Mouse (Mus musculus) gastrocnemius, postnatal 25 days (tissue): ENCODE data around the gene Cdc42bpg. TPM values are rescaled to one million over a fixed set of nuclear protein-coding genes. Genes with fewer than 3 reads are reported as not detected.
A peak's percentile ranks its signal among the peaks of the same experiment; 100 is the strongest.
"Not testable (repeated sequence)": the region's sequence is repeated elsewhere in the genome, so short reads cannot be mapped to it uniquely, and the experiment has no call there.

Source experiments
- DNase-seq: peaks from one replicate; pipeline ENCODE4 v3.0.0; 2022
- total RNA-seq, 2 experiments: library from RNA; stranded (reverse); gene quantifications; 1 replicate in 1 of 2; 2 replicates in 1 of 2; pipeline ENCODE4 v1.2.3; 2021

Gene Cdc42bpg
- total RNA-seq, 2 experiments from 2014 or later, result 4.0 to 5.1 TPM

DNA sequence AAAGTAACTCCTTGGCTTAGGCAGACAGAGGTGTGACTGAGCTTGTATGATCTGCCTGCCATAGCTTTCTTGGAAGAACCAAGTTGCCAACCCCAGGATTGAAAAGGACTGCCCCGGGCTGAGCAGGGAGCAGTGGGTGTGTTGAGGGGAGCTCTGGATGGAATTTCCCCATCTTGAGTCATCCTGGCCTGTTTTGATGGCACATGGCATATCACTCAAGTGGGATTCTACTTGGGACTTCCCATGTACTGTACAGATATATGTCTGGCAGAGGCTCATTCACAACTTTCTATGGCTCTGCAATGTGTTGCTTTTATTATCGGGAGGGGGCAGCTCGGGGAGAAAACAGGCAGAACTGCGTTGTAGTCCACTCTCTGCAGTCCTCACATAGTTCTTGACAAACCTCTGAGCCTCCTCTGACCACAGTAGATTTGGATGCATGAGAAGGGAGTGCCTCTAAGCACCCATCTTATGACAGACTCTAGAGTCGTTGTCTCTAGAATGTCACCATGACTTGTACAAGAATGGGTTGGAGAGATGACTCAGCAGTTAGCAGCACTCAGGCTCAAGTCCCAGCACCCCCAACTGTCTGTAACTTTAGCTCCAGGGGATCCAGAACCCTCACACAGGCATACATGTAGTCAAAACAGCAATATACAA is 9.6 kb upstream of the Cdc42bpg start:
- no peak for DNase-seq

DNA sequence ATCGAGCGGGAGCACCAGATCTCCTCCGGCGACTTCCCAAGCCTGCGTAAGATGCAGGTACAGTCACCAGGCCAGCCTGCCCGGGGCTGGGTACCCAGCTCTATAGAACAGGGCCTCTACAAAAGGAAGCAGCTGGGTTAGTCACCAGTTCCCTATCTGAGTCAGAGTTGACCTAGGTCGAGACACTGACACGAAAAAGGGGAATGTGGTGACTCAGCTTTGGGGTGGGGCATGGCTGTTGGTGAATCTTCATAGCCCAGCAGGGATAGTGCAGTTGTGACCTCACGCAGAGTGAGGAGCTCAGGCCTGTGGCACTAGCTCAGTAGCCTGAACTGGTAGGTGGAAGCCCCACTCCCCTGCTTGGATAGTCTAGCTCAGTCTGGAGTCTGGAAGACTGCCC is 8.6 kb upstream of the Cdc42bpg start:
- peak; percentile 76 for DNase-seq

DNA sequence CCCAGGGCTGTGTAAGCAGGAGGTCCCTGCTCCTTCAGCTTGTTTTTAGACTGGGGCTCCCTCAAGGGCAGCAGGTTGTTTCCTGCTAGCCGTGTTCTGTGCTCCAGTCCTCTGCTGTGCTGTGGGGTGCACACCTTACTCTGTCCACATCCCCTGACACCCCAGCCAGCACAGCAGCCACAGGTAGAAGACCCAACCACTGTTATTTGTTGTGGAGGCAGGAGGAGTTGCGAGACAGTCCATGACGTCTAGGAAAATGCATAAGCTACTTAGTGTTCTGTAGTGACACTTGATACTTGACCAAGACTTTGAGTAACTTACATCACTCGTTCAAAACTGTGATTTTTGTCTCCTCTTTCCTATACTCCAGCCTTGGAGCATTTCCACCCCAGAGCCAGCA is 7.3 kb upstream of the Cdc42bpg start:
- DNase-seq, result no peak

DNA sequence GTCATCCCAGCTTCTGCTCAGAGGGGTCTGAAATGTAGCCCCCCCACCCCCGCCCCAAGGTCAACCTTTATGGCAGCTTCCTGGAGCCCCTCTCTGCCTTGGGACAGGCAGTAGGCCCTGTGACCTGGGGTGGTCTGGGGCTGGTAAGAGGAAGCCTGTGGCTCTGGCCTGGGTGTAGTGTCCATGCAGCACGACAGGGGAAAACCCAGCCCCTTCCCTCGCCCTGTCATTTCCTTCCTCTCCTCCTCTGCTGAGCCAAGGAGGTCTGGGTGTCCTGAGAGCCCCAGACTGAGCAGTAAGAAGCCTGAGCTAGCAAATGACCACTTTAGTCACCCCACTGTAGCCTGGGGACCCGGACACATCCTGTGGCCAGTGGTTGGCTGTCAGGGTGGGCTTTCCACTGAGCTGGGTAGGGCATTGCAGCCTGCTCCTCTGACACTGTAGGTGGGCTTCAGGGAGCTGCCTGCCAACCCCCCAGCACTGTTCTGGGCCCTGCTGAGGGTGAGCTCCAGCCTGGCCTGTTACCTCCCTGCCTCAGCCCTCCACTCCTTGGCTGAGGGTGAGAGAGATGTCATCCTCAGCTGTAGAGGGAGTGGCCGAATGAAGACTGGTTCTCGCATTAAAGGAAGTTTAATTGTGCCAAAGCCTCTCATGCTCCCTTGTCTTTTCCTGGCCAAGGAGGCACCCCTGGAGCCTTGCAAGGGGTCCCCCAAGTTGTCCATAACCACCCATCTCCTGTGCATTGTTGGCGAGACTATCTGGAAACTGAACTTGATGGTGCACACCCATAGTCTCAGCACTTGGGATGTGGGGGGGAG is 6.6 kb upstream of the Cdc42bpg start:
- DNase-seq, result peak; percentile 46

DNA sequence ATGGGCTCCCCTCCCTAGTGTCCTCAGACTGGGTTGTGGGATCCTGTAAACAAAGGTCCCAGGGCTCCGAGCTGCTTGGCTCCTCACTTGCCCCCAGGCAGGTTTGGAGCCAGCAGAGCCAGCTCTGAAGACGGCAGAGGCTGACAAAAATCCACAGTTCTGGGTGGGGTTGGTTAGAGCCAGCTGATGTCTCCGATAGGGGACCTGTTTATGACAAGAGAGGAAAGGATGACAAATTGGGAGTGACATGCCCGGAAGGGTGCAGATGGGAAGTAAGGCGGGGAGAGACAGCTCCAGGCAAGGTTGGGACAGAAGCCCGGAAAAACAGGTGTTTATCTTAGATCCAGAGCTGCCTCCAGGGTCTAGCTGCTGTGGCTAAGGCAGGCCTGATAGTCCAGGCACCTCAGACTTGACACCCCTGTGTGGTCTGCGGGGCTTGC is 5.8 kb upstream of the Cdc42bpg start:
- peak; percentile 58 for DNase-seq

DNA sequence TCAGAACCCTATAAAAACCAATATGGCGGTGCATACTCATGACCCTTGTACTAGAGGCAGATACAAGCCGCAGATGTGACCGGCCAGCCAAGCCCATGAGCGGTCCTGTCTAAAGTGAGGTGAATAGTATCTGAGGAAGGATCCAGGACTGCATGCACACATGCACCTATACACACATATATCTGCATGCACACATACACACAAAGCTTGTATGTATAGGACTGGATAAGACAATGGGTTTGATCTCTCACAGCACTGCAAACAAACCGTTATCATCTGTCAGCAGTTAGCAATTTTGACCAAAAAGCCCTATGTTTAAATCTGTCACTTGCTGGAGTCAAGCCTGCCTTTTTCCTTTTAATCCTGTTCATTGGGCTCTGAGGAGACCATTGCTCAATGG is 4.1 kb upstream of the Cdc42bpg start:
- no peak for DNase-seq

DNA sequence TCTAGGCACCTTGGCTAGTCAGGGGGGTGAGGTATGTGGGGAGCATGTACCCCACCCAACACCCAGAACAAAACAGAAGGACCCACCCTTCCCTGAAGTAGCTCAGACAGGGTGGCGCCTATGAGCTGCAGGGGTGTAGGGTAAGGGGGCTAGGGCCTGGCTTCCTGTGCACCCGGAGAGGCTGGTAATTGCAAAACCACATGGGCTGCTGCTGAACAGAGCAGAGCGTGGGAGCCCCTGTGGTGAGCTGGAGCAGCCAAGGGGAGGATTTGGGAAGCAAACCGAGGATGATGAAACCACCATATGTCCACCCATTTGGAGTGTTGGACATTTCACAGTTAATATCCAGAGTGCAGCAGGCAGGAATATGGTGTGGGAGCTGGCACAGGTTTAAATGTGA is 3.7 kb upstream of the Cdc42bpg start:
- peak; percentile 80 for DNase-seq

DNA sequence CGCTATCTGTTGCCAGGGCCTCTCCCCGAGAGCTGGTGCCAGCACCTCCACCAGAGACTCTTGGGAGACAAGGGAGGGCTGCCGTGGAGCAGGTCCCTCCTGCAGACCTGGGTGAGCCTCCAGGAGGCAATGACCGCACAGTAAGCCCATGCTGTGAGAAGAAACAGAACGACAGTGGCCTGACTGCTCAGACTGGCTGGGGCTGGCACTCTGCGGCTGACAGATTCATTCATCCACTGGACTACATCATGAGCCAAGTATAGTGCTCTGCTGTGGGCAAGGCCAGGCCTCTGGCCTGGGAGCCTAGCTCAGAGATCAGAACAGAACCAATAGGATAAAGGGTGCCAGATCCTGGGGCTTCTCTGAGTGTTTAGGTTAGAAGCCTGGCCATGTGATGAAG is 2.4 kb upstream of the Cdc42bpg start:
- no peak for DNase-seq

DNA sequence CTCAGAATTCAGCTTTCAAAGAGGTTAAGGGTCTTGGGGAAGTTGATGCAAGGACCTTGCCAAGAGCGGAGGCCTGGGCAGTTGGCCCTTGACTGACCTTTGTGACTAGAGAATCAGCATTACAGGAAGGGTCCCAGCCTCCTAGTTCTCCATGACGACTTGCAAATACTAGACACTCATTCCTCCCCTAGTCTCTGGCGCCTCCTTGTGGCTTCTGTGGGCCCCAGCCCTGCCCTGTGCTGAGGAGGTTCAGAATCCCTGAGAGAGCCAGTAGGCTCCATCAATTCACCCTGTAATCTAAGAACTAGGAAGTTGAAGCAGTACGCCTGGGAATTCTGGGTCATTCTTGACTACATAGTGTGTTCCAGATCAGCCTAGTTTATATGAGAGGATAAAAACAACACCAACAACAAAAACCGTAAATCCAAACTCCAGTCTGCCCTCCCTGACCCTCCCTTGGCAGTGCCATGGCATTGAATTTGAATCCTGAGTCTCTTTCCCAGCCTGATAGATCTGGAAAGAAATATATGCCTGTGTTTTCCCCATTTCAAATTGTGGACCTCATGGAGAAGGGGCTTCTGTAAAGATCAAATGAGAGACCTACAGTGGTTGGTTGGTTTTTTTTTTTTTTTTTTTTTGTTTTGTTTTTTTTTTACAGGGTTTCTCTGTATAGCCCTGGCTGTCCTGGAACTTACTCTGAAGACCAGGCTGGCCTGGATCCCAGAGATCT is 1.3 kb upstream of the Cdc42bpg start:
- DNase-seq, result peak; percentile 85

DNA sequence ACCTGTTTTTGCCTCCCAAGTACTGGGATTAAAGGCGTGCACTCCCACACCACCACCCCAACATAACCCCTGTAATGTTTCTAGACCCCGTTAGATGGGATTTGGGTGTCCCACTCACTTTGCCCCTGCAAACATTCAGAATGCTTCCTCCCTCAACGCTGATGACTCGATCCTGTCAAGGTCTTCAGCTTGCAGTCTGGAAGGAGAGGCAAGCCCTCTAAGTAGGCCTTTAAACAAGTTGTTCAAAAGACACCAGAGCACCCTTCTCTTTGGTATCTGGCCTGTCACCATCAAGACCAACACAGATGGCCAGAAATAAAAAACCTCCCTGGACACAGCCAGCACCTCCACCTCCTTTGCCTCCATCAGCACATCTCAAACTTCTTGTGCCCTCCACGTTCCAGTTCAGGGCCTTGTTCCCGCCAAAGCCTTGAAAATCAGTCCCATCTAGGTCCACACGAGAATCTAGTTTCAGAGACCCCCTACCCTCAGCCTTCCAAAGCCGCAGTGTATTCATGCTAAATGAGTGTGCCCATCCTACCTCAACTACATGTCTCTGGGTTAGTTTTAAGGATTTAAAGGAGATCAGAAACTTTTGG is 640 bp upstream of the Cdc42bpg start:
- DNase-seq, result no peak

DNA sequence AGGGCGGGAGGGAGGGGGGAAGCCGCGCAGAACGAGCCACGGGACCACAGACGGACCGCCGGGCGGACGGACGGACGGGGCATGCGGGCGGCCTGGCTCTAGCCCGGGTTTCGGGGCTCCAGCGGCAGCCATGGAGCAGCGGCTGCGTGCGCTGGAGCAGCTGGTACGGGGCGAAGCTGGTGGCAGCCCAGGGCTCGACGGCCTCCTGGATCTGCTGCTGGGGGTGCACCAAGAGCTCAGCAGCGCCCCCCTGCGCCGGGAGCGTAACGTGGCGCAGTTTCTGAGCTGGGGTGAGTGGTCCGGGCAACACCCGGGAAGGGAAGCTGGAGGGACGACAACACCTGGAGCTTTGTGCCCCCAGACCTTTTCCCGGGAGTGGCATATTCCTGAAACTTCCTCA is 330 bp downstream of the Cdc42bpg start:
- DNase-seq, result peak; percentile 76

DNA sequence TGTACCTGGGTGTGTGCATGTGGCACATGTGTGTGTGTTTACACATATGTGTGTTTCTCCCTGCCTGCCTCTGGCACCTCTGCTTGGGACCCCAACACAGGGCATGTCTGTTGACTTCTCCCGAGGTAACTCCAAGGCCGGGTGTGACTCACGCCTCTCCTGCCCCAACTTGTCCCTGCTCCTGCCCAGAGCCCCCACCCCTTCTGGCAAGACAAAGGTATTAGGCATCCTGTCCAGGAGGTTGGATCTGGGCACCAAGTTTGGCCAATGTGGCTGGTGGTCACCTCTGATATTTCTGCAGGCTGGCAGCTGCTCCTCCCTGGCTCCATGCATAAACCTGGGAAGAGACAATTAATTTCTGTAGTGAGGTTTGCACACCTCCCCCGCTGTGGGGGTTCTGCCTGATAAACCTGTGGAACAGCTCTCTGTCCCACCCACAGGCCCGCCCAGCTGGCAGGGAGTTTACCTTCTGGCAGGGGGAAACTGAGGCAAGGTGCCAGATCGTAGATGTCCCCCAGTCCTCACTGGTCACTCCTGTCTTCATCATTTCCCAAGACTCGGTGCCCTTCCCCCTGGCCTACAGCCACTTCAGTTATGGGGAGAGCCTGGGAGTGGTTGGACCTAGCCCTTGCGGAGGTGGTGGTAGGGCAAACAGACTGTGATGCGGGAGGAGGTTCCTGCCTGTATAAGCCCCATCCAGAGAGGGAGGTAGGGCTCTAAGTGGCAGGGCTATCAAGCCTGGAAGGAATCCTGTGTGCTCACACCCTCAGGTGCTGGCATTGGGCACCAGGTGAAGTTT is 1.7 kb downstream of the Cdc42bpg start:
- no peak for DNase-seq

DNA sequence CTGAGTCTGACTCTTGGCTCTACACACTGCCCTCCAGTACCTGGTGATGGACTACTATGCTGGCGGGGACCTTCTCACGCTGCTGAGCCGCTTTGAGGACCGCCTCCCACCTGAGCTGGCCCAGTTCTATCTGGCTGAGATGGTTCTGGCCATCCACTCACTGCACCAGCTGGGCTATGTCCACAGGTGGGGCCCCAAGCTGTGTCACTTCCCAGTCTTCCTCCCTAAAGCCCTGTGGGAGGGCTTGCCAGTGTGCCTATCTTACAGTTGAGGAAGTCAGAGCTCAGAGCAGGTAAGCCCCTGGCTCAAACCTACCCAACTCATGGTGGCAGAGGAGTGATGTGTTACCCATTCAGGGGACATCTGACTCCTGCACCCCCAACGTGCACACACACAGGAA is 3.9 kb downstream of the Cdc42bpg start:
- DNase-seq, result no peak

DNA sequence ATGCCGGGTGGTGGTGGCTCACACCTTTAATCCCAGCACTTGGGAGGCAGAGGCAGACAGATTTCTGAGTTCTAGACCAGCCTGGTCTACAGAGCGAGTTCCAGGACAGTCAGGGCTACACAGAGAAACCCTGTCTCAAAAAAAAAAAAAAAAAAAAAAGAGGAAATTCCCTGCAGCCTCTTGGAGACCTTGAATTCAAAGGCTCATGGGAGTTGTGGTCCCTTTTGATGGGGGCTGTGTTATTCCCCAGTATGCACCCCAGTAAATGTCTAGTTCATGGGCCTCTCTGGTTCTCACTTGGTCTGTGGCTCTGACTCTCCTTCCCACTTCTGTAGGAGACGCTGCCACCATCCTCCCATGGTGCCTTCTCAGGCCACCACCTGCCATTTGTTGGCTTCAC is 5.5 kb downstream of the Cdc42bpg start:
- not testable (repeated sequence) for DNase-seq

DNA sequence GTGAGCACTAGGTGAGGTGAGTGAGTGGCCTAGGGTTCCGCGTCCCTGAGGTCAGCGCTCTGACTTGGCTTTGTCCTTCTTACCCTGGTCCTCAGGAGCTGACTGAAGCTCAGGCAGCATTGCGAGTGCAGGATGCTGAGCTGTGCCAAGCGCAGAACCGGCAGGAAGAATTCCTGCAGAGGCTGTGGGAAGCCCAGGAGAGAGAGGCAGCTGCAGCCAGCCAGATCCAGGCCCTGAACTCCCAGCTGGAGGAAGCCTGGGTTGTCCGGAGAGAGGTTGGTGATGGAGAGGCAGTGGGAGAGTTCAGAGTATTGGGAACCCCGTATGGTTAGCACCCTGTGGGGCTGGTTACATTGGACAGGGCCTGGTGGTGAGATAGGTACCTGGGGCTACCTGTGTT is 7.5 kb downstream of the Cdc42bpg start:
- no peak for DNase-seq

DNA sequence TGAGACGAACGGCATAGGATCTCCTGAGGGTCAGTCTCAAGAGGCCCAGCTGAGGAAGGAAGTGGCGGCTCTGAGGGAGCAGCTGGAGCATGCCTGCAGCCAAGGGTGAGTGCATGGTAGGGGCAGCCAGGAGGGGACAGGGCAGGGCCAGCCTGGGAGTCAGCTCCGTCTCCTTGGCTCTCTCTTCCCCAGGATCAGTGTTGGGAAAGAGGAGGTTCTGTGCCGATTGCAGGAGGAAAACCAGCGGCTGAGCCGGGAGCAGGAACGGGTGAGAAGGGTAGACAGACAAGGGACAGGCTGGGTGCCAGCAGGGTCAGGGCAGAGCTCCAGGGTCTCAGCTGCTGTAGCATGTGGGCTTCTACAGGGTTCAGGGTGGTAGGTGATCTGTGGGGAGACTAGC is 8.3 kb downstream of the Cdc42bpg start:
- DNase-seq, result no peak

DNA sequence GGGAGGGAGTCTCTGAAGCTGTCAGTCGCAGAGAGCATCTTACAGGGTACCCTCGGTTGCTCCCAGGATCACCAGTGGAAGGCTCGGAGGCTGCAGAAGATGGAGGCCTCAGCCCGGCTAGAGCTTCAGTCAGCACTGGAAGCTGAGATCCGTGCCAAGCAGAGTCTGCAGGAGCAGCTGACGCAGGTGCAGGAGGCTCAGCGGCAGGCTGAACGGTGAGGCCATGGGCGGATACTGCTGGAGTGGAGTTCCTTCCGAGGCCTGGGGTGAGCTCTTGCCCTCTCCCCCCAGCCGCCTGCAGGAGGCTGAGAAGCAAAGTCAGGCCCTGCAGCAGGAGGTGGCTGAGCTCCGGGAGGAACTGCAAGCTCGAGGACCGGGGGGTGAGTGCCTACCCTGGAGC is 9.3 kb downstream of the Cdc42bpg start:
- DNase-seq, result no peak

DNA sequence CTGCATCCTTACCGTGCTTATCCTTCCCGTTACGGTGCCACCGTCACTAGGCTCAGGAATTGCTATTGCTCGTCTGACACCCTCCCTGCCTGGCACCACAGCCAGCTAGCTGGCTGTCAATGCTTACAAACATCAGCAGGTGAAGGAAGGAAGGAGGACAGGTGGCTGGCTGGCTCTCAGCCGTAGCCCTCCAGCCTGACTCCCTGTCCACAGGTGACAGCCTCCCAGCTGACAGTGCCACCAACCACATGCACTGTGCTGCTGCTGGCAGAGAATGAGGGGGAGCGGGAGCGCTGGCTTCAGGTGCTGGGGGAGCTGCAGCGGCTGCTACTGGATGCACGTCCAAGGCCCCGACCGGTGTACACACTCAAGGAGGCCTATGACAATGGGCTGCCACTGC is 11.9 kb downstream of the Cdc42bpg start:
- no peak for DNase-seq

DNA sequence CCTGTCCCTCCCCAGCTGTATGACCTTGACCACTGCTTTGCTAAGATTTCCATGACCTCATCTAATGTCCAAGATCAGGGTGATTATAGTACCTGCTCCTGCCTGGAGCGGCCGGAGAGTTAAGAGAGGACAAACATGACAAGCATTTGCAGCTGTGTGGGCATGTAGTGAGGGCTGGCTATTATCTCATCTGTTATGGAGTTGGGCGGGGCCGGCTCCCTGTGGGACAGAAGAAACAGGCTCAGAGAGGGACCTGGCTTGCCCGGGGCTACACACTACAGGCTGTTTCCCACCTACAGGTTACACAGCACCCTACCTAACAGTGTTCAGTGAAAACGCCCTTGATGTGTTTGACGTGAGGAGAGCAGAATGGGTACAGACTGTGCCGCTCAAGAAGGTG is 15.1 kb downstream of the Cdc42bpg start:
- DNase-seq, result no peak

DNA sequence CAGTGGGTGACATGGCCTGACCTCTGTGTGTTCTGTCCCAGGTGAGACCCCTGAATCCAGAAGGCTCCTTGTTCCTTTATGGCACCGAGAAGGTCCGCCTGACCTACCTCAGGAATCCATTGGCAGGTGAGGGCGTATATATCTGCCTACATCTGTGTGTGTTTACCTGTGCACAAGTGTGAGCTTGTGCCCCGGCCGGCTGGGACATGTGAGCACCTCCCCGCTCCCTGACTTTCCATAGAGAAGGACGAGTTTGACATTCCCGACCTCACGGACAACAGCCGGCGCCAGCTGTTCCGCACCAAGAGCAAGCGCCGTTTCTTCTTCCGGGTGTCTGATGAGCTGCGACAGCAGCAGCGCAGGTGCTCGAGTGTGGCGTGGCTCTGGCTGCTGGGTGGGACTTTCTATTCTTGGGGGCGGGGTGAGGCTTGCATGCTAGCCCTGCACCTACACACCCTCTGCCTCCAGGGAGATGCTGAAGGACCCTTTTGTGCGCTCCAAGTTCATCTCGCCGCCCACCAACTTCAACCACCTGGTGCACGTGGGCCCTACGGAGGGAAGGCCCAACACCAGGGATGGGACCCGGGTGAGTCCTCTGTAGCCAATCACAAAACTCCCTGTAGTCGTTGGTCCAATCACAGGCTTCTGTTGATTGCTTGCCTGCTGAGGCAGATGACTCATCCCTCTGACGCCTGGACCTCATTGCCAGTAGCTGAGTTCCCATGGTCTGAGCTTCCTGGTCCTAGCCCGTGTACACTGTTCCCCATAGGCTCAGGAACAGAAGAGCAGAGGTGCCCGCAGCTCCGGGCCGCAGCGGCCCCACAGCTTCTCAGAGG is 15.7 kb downstream of the Cdc42bpg start:
- DNase-seq, result no peak

DNA sequence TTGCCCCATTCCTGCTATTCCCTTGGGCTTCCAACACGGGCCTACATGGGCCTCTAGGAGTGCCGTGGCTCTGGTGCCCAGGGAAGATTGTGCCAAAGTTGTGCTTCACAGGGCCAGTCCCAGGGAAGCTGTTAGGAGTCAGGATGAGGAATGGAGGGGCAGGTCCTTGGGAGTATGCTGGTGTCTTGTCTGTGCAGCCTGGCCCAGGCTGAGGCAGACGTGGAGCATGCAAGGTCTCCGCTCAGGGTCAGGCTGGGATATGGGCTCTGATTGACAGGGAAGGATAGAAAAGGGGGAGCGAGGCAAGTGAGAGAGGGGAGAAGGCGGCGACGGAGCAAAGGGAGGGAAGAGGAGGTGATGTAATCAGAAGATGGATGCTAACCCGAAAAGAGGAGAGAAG is 18.5 kb downstream of the Cdc42bpg start:
- no peak for DNase-seq
